Mouse (Mus musculus): ENCODE measurements at regions not wholly inside any gene's neighbourhood (a gene's known extent, or its start where the extent isn't known, plus 50 kb on each side); places are given as distances from the start of the nearest gene placed in this dataset.

DNA sequence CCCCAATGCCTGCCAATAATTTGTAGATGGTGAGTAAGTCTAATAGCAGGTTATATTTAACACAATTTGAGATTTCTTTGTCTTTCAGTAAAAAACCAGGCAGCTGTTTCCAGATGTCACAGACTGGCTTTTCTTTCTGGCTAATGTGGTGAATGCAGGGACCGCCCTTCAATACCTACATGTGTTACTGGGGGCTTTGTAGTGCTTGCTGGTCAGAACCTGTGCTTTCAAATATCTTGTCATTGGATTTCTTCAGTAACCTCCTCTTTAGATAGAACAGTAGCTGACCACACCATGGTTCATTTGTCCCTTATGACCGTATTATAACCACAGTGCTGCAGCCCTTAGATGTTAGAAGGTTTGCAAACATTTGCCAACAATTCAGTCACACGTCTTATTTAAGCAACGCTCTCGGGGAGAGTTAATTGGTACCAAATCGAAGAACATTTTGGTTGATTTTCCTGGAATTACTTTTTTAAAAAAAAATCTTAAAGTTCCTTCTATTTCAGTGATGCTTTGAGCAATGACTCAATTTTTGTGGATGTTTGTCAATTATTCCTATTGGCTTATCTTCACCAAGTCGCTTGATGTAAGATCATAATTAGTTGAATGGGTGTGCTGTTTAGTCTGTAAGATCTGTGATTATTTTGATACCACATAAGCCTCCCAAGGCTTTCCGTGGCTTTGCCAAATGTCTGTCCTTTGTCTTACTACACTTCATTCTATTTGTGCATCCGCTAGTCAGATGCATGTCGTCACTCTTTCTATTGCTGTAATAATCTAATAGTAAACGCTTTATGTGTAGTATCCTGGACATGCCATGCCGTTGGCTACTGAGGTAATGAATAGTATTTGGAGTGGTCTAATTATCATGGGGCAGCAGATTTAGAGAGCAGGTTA, 436.9 kb upstream of the Meis1 start:
- intact Hi-C loops (cut with DNase I) = no loop called here
- no peak for DNase-seq

- intact Hi-C loops (cut with DNase I) = no loop called here
- DNase-seq = no peak
Observed at GRCm38 (mm10) chr11:19456577-19456976, 437.8 kb upstream of the Meis1 start.

DNA sequence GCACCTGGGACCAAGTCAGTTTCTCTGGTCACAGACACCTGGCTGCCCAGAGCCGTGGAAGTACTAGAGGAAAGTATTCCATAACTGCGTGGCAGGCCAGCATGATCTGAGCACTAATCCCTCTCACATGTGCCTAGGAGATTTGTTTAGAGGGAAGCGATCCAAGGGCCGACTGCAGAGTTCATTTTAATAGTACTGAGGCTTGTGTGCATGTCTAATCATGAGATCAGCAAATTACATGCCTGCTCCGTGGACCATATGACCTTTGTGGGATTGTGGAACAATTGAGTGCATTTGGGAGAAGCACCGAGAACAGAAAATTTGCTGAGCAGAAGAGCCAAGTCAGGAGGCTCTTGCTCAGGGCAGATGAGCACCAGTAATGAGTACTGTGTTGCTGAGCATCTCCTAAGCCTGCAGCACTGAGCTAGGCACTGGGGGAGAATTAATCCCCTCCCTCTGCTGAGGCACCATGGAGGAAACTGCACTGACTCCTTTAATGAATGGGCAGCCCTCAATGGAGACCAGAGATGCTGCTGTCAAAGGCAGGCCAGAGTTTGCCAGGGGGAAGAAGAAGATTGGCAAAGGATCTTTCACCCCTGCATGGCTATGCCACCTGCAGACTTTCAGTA, 445.1 kb upstream of the Meis1 start:
- no peak for DNase-seq
- intact Hi-C loops (cut with DNase I) = no loop called here

DNA sequence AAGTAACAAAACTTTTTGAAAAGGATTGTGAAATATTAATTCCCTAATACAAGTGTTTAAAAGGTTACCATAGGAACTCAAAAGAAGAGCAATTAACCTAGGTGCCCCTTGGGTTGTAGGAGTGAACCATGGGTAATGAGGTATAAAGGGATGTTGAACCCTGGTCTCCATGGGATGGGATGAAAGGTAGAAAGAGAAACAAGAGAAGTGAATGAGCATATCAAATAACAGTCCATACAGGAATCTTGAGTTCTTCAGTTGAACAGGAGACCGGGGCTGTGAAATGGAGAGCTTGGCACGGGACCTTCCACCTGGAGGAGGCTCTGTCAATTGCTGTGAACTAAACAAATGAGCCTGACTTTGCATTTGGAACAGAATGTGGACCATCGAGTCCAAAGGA, 449.6 kb upstream of the Meis1 start:
- intact Hi-C loops (cut with DNase I) = no loop called here
- DNase-seq = no peak

DNA sequence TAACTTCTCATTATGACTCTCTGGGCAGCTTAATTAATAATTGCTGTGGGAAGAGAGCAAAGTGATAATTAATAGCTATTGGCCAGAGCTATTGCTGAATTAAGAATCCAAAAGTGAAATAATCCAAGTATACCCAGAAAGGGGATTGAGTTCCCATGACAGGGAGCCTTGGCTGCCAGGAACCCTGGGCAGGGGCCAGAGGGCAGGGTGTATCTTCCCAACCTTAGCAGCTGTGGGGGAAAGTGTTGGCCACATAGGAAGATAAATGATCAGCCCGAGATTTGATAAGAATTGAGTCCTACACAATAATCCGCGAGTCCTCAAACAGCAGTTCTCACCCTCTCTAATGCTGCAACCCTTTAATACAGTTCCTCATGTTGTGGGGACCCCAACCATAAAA, 450.0 kb upstream of the Meis1 start:
- no peak for DNase-seq
- intact Hi-C loops (cut with DNase I) = no loop called here

DNA sequence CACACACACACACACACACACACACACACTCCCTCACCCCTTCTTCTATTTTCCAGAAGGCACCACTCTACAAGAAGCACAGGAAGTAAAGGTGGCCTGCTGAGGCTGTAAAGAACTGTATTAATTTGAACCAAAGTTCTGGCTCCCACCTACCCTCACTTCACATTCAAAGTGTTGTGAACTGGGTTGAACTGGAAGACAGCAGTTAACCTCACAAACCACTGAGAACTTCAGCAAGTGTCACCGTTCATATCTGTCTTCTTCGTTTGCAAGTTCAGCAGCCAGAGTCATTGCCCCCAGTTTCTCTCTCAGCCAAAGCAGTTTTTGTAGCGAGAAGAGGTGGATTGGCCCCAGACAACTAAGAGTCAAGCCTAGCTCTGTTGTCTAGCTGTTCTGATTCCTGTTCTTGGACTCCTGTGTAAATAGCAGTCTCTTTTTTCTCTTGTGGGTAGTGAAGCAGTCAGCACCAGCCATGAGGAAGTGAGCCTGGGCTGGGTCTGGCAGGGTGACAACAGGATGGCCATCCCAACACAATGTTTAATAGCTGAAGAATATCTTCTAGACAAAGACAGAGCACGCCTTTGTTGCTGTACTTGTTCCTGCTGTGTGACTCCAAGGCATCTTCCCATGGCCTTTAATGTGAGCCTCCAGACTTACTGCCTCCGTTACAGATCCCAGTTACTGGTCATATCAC, 452.0 kb upstream of the Meis1 start:
- no peak for DNase-seq
- intact Hi-C loops (cut with DNase I) = no loop called here

DNA sequence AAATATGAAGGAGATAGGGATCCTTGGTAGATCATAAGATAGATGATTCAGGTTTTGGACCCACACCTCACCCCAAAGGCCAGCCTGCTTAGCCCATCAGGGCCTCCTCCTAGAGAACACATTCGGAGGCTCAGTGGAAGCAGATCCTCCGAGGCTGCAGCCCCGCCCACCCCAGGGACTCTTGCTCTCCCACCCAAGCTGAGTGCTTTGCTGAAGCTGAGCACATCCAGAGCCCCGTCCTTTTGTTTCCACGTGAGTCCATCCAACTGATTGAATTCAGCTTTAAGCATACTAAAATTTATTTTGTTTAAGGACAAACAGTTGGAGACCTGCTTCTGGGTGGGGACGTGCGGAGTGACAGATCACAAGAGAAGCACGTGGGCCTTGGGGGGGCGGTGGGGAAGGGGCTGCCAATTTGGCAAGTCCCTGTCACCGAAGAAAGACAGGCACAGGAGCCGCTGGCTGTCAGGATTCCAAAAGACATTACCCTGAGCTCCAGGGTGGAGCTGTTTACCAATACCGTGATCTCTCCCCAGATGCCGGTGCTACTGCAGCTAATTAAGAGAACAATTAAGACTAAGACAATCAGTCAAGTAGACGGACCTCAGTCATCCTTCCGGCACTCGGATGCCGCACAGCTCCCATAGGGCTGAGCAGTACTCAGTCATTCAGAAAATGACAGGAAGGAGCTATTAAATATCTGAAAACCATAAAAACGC, 448.9 kb upstream of the Spred2 start:
- peak; percentile 40 for DNase-seq
- intact Hi-C loops (cut with DNase I) = no loop called here

DNA sequence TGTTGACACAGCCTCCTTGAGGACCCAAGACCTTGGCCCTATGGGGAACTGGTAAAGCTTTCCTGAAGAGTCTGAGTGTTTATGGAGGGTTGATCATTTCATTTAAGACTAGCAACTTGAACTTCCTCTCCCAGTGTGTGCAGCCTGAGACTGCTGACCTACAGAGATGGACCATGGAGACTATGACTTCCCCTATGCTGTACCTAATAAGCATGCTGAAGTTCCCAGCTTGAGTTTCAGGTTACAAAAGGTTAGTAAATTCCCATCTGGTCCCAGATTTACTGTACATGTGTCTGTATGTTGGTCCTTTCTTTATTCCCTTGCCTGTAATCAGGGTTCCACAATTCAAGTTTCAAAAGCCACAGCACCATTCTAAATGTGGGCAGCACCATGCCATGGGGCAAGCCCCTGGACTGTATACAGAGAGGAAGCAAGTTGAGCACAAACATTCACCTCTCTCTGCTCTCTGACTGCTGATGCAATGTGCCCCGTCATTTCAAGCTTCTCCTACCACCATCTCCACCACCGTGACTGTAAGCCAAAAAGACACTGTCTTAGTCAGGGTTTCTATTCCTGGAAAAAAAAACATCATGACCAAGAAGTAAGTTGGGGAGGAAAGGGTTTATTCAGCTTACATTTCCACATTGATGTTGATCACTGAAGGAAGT, 431.0 kb upstream of the Spred2 start:
- intact Hi-C loops (cut with DNase I) = no loop called here
- DNase-seq = no peak

DNA sequence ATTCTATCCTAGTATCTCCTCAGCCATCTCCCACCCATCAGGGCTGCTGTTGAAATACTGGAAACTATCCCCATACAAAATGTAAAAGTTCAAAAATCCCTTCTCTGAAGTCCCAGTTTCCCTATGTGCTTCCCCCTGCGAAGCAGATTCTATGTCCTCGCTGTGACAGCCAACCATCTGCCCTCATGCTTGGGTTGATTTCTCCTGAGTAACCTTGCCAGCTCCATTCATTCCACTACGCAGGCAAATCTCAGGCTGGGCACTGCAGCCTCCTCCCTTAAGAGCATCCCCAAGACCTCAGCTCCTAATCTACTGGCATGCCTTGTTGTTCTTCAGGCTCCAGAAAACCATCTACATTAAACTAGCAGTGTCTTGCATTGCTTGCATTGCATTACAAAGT, 402.5 kb upstream of the Spred2 start:
- intact Hi-C loops (cut with DNase I) = no loop called here
- peak; percentile 45 for DNase-seq

- intact Hi-C loops (cut with DNase I) = no loop called here
- peak; percentile 51 for DNase-seq
Observed at GRCm38 (mm10) chr11:19523853-19524487, 400.2 kb upstream of the Spred2 start.

DNA sequence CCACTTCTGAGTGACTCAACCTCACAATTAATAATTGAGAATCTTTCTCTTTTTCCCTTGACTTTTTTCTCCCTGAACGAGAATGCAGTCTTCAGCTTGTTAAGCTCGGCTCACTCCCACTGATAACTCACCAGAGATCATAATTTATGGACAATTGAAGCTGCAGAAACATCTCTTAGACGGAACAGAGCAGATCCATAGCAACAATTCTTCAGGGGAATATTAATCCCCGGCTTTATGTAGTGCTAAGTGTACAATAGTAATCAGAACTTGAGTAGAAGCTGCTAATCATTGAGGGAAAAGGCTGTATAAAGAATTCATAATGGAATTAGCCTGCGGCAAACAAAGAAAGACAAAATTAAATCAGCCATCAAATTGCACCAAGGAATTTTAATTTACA, 395.0 kb upstream of the Spred2 start:
- intact Hi-C loops (cut with DNase I) = no loop called here
- DNase-seq = no peak

- intact Hi-C loops (cut with DNase I) = no loop called here
Observed at GRCm38 (mm10) chr11:19530652-19531051, 393.5 kb upstream of the Spred2 start.

GRCm38 (mm10) chr11:19531255-19532003, 392.7 kb upstream of the Spred2 start:
- intact Hi-C loops (cut with DNase I) = no loop called here

More at GRCm38 (mm10) chr11:19530652-19531051, 393.5 kb upstream of the Spred2 start:
- DNase-seq = no peak

GRCm38 (mm10) chr11:19532867-19533266, 391.3 kb upstream of the Spred2 start:
- intact Hi-C loops (cut with DNase I) = no loop called here
- DNase-seq = no peak

More at GRCm38 (mm10) chr11:19531255-19532003, 392.7 kb upstream of the Spred2 start:
- DNase-seq = peak; percentile 68

GRCm38 (mm10) chr11:19533701-19534100, 390.5 kb upstream of the Spred2 start:
- peak; percentile 62 for DNase-seq
- intact Hi-C loops (cut with DNase I) = no loop called here

GRCm38 (mm10) chr11:19535215-19535614, 389.0 kb upstream of the Spred2 start:
- intact Hi-C loops (cut with DNase I) = no loop called here
- DNase-seq = no peak

DNA sequence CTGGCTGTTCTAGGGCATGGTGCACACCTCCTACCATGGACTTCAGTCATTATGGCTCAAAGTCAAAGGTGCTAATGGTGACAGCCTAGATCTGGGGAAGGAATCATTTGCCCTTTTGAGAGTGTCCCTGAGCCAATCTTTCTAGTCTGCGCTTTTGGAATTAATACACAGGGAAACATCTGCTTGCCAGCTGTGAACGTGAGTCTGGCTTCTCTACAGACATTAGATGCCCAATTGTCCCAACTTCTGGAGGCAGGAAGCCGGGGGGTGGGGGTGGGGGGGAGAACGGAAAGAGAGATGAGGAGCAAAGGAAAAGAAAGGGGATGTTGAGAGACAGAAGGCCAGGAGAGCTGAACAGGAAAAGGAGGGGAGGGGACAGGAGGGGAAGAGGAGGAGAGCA, 377.9 kb upstream of the Spred2 start:
- no peak for DNase-seq
- intact Hi-C loops (cut with DNase I) = no loop called here

- intact Hi-C loops (cut with DNase I) = no loop called here
- DNase-seq = peak; percentile 23
Observed at GRCm38 (mm10) chr11:19554316-19554946, 369.7 kb upstream of the Spred2 start.

All from left cerebral cortex, postnatal 4 days (tissue).